Mouse (Mus musculus) liver, embryonic 16.5 days (tissue): Measurements from ENCODE around the gene Ttll5. TPM values are rescaled to one million over a fixed set of nuclear protein-coding genes. Genes with fewer than 3 reads are reported as not detected.

Source experiments
- ATAC-seq: fragments of 200-750 bp; cut with Nextera tagmentation; 2 replicates; pipeline ENCODE4 v1.8.0; 2017; ENCODE audit warnings: low read depth, mild to moderate bottlenecking, moderate number of reproducible peaks, moderate library complexity
- H3K27ac ChIP-seq: fragments of 300-500 bp; sonication (generic); 2 replicates; pipeline ENCODE4 v1.5.1; 2014; ENCODE audit warnings: mild to moderate bottlenecking, low read length
- H3K27me3 ChIP-seq: fragments of 300-500 bp; sonication (generic); 2 replicates; pipeline ENCODE4 v1.6.1; 2014; ENCODE audit warnings: low read depth, low read length, mixed read lengths; ENCODE audit not compliant: control insufficient read depth, insufficient read depth
- H3K36me3 ChIP-seq: fragments of 300-500 bp; sonication (generic); 2 replicates; pipeline ENCODE4 v1.6.1; 2014; ENCODE audit warnings: mild to moderate bottlenecking; ENCODE audit not compliant: control insufficient read depth, insufficient read depth
- H3K4me1 ChIP-seq: fragments of 300-500 bp; sonication (generic); 2 replicates; pipeline ENCODE4 v1.6.1; 2014; ENCODE audit warnings: low read depth, low read length, mixed read lengths; ENCODE audit not compliant: control insufficient read depth
- H3K4me2 ChIP-seq: fragments of 300-500 bp; sonication (generic); 2 replicates; pipeline ENCODE4 v1.6.1; 2014; ENCODE audit warnings: low read depth, low read length, mixed read lengths
- H3K4me3 ChIP-seq: fragments of 300-500 bp; sonication (generic); 2 replicates; pipeline ENCODE4 v1.5.1; 2014; ENCODE audit warnings: low read depth, mild to moderate bottlenecking, low read length
- H3K9ac ChIP-seq: fragments of 300-500 bp; sonication (generic); 2 replicates; pipeline ENCODE4 v1.6.1; 2014; ENCODE audit warnings: low read depth, low read length
- H3K9me3 ChIP-seq: fragments of 300-500 bp; sonication (generic); replicated peaks from 2 replicates; pipeline ENCODE4 v1.6.1; 2016; ENCODE audit warnings: low read length; ENCODE audit not compliant: control insufficient read depth
- WGBS: fragments of 180-500 bp; shearing (Covaris S2); extraction: QIAGEN DNeasy Blood & Tissue Kit; methylation state at CpG from one replicate; pipeline ENCODE4 v1.1.7; 2014; ENCODE audit not compliant: insufficient replicate concordance; 5-methylcytosine and 5-hydroxymethylcytosine counted together
- polyA plus RNA-seq: library from polyadenylated mRNA; unstranded; fragments of >200 nt; fragmentation: Nextera tagmentation; extraction: Ambion mirVana; gene quantifications from 2 replicates; pipeline ENCODE4 v1.2.1, GENCODE M21; 2015

Ttll5 gene
- polyA plus RNA-seq, 1 experiment from 2014 or later = 6.0 TPM

GRCm38 (mm10) chr12:85959822-85960501 is 135.5 kb downstream of the Ttll5 start:
- H3K9me3 ChIP-seq = no peaks in the 10 kb centered on the region
- no peak overlapping the region for H3K9ac ChIP-seq
- H3K4me3 ChIP-seq = no peak overlapping the region
- no peaks in the 10 kb centered on the region for H3K27me3 ChIP-seq
- no peaks in the 10 kb centered on the region; the same call in 1 of the 2 replicates for H3K4me1 ChIP-seq
- H3K27ac ChIP-seq = no peak overlapping the region
- H3K4me2 ChIP-seq = no peak overlapping the region
- WGBS = 73% methylated on average over 10 of the region's 10 CpGs
- no peak for ATAC-seq
- no peaks in the 10 kb centered on the region for H3K36me3 ChIP-seq

DNA sequence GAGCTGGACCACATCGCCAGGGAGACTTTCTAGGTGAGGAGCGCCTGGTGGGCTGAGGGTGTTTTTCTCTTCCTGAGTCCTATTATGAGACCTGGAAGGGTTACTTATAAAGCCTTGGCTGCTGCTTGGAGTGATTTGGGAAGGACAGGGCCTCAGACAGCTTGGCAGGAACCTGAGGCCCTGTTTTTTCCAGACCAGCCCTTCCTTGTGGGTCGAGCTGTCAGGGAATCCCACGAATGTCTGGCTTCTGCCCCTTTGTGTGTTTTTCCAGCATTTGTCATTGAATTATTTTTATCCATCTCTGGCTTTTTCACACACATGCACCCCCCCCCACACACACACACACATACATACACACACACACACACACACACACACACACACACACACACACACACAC is 136.2 kb downstream of the Ttll5 start:
- ATAC-seq = no peak
- WGBS = 70% methylated on average over 4 of the region's 4 CpGs
- no peaks in the 10 kb centered on the region; the same call in 1 of the 2 replicates for H3K4me1 ChIP-seq
- H3K4me3 ChIP-seq = no peak overlapping the region
- no peaks in the 10 kb centered on the region for H3K27me3 ChIP-seq
- no peak overlapping the region for H3K9ac ChIP-seq
- H3K4me2 ChIP-seq = no peak overlapping the region
- H3K36me3 ChIP-seq = no peaks in the 10 kb centered on the region
- no peak overlapping the region for H3K27ac ChIP-seq
- no peaks in the 10 kb centered on the region for H3K9me3 ChIP-seq

DNA sequence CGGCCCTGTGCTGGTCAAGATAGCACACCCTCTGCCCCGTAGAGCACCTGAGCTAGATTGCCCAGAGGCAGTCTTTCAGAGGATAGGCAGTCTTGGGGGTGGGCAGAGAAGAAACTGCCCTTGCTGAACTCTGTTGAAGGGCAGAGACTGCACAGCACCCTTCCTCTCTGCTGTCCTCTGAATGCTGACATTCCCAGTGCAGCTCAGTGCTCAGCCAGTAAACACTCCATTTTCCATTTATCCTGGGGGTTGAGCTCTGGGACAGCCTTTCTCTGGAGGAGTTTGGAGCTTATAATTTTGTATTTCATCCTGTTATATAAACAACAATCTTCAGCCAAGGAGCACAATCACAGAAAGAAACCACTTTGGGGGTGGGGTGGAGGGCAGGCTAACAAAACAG is 138.7 kb downstream of the Ttll5 start:
- H3K9ac ChIP-seq = no peak overlapping the region
- 25% methylated on average over 2 of the region's 2 CpGs for WGBS
- no peak overlapping the region for H3K27ac ChIP-seq
- H3K4me3 ChIP-seq = no peak overlapping the region
- no peaks in the 10 kb centered on the region for H3K27me3 ChIP-seq
- no peaks in the 10 kb centered on the region for H3K36me3 ChIP-seq
- H3K9me3 ChIP-seq = no peaks in the 10 kb centered on the region
- no peak for ATAC-seq
- H3K4me2 ChIP-seq = no peak overlapping the region
- H3K4me1 ChIP-seq = no peaks in the 10 kb centered on the region; the same call in 1 of the 2 replicates

GRCm38 (mm10) chr12:85963699-85964098 is 139.2 kb downstream of the Ttll5 start:
- Histone ChIP-seq H3K27ac (no peak overlapping the region), H3K36me3 (no peaks in the 10 kb centered on the region), H3K9ac (no peak overlapping the region), H3K9me3 (no peaks in the 10 kb centered on the region), H3K4me1 (no peaks in the 10 kb centered on the region; the same call in 1 of the 2 replicates), H3K4me3 (no peak overlapping the region), H3K27me3 (no peaks in the 10 kb centered on the region), H3K4me2 (no peak overlapping the region)
- WGBS = 63% methylated on average over 11 of the region's 11 CpGs
- no peak for ATAC-seq

- Histone ChIP-seq H3K9ac (no peak overlapping the region), H3K36me3 (no peaks in the 10 kb centered on the region), H3K27ac (no peak overlapping the region), H3K4me2 (no peak overlapping the region), H3K9me3 (no peaks in the 10 kb centered on the region), H3K4me1 (no peaks in the 10 kb centered on the region; the same call in 1 of the 2 replicates), H3K27me3 (no peaks in the 10 kb centered on the region), H3K4me3 (no peak overlapping the region)
- ATAC-seq = no peak
- 73% methylated on average over 3 of the region's 3 CpGs for WGBS
These were observed 140.0 kb downstream of the Ttll5 start for GRCm38 (mm10) chr12:85964436-85964835.

DNA sequence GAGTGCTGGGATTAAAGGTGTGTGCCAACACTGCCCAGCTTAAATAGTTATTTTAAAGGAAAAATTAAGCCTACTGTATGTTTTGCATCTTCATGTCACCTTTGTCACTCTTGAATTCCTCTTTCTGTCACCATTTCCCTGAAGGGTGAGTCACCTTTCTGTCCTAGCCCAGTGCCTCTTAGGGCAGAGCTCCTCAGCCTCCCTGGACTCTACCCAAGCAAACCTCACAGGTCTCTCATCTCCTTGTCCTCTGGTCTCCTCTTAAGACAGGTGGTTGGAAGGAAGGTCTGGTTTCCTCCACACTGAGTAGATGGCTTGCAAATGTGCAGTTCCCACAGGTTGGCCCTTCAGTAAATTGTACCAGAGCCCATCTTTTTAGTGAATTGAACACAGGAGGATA is 143.4 kb downstream of the Ttll5 start:
- no peaks in the 10 kb centered on the region for H3K36me3 ChIP-seq
- no peaks in the 10 kb centered on the region; the same call in 1 of the 2 replicates for H3K4me1 ChIP-seq
- H3K9ac ChIP-seq = no peak overlapping the region
- no peak overlapping the region for H3K4me3 ChIP-seq
- ATAC-seq = no peak
- no peak overlapping the region for H3K4me2 ChIP-seq
- no peaks in the 10 kb centered on the region for H3K9me3 ChIP-seq
- no peak overlapping the region for H3K27ac ChIP-seq
- no peaks in the 10 kb centered on the region for H3K27me3 ChIP-seq

- no peak overlapping the region for H3K27ac ChIP-seq
- H3K27me3 ChIP-seq = no peaks in the 10 kb centered on the region
- no peaks in the 10 kb centered on the region for H3K36me3 ChIP-seq
- H3K4me3 ChIP-seq = no peak overlapping the region
- ATAC-seq = no peak
- H3K9me3 ChIP-seq = no peaks in the 10 kb centered on the region
- 62% methylated on average over 4 of the region's 4 CpGs for WGBS
- no peaks in the 10 kb centered on the region; the same call in 1 of the 2 replicates for H3K4me1 ChIP-seq
- no peak overlapping the region for H3K4me2 ChIP-seq
- H3K9ac ChIP-seq = no peak overlapping the region
These were observed 143.9 kb downstream of the Ttll5 start for GRCm38 (mm10) chr12:85968409-85968808.

DNA sequence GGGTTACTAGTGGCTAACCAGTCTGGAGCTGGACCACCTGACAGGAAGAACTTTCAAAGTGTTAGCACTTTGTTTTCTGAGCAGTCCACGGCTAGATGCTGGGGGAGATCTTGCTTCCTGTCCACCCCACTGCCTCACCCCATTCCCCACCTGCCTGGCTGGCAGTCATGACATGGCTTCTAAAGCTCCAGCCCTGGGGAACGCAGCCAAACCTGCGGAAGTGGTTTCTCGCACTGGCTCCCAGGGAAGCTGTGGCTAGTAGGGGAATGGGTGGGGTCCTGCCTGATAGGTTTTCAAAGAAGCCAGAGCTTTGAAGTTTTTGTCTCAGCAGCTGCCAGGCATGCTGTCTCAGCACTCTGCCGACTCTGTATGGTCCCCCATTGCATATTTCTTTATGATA is 145.1 kb downstream of the Ttll5 start:
- Histone ChIP-seq H3K4me3 (no peak overlapping the region), H3K36me3 (no peaks in the 10 kb centered on the region), H3K4me1 (no peaks in the 10 kb centered on the region; the same call in 1 of the 2 replicates), H3K4me2 (no peak overlapping the region), H3K27me3 (no peaks in the 10 kb centered on the region), H3K9ac (no peak overlapping the region), H3K9me3 (no peaks in the 10 kb centered on the region), H3K27ac (no peak overlapping the region)
- ATAC-seq = no peak
- 18% methylated on average over 5 of the region's 5 CpGs for WGBS

DNA sequence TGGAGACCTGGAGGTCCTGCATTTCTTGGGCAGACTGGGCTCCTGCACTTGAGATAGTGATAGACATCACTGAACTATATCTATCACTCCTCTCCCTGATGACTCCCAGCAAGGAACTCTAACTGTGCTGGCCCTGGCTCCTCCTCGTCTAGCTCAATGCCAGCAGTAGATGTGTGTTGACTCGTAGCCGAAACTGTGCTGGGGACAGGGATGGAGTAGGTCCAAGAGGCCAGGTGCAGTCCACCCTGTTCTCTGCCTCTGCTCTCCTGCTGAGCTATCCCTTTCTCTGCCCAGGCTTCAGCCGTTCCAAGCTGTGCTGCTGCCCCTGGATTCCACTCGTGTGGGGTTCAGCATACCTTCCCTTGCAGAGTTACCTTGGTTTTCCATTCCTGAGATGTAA is 145.7 kb downstream of the Ttll5 start:
- no peak overlapping the region for H3K27ac ChIP-seq

More for the DNA sequence above, 145.7 kb downstream of the Ttll5 start:
- H3K9ac ChIP-seq = no peak overlapping the region
- H3K4me3 ChIP-seq = no peak overlapping the region
- no peaks in the 10 kb centered on the region; the same call in 1 of the 2 replicates for H3K4me1 ChIP-seq
- 51% methylated on average over 5 of the region's 5 CpGs for WGBS
- no peak for ATAC-seq
- H3K36me3 ChIP-seq = no peaks in the 10 kb centered on the region
- H3K9me3 ChIP-seq = no peaks in the 10 kb centered on the region
- no peak overlapping the region for H3K4me2 ChIP-seq
- H3K27me3 ChIP-seq = no peaks in the 10 kb centered on the region
